32 mouse cellular contexts compared by ENCODE assay signal in the genomic region with DNA sequence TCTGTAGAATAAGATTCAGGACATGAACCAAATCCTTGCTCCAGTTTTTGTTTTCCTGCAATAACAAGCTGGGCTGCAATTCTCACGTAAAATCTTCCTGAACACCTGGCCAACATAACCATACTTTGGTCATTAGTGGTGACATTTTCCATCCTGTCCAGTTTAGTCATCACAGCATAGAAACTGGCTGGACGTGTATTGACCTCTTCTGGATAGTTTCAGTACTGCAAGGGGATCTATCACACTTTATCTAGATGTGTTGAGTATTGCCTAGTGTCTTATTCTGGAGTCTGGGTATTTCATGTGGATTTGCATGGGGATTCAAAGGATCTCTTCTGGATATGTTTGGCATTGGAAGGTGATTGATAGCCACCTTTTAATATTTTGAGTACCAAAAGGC. TPM values are rescaled to one million over a fixed set of nuclear protein-coding genes. Genes with fewer than 3 reads are reported as not detected.
DNase-seq lines count a peak whose midpoint lies in the region; ATAC-seq and TF ChIP-seq lines count a peak whose summit lies in the region.
"Not testable (repeated sequence)": the region's sequence is repeated elsewhere in the genome, so short reads cannot be mapped to it uniquely, and the experiment has no call there.
"Had no signal": no experiment of that assay in that cellular context is flagged by ENCODE, and none has a peak within 500 bp of the region (broad histone marks: within the 10 kb centered on the region; RNA-seq: fewer than 3 reads in every experiment).

No protein-coding gene starts in this region.

- not testable (repeated sequence) for ATAC-seq in Patski; heart, postnatal 0 days (ENCODE audit: insufficient read depth, low read depth); kidney, postnatal 0 days (replicated peaks; ENCODE audit: low FRiP score, low read depth); liver, embryonic 14.5 days (ENCODE audit: insufficient read depth); lung, postnatal 0 days; midbrain, postnatal 0 days (ENCODE audit: low FRiP score)

- DNase-seq in Patski (ENCODE audit: low read depth, low spot score); heart, postnatal 0 days (ENCODE audit: low spot score); kidney, postnatal 0 days (ENCODE audit: low spot score); liver, embryonic 14.5 days (ENCODE audit: low read depth in 3 of 3, low spot score in 3 of 3); lung, postnatal 0 days (ENCODE audit: low spot score); midbrain, postnatal 0 days (ENCODE audit: low spot score): not testable (repeated sequence)
- peak; percentile 0 to 1 for DNase-seq in cerebellum, postnatal 10 days

- not testable (repeated sequence) for H3K9ac ChIP-seq in heart, postnatal 0 days (replicated peaks; ENCODE audit: low read depth, low read length); kidney, postnatal 0 days (ENCODE audit: low read depth, low read length); liver, embryonic 14.5 days (replicated peaks); lung, postnatal 0 days (replicated peaks; ENCODE audit: low read depth); midbrain, postnatal 0 days (replicated peaks; ENCODE audit: low read length, poor library complexity, severe bottlenecking)

- H3K27me3 ChIP-seq in Patski; heart, postnatal 0 days (ENCODE audit: control insufficient read depth, insufficient read depth, low read length); kidney, postnatal 0 days (ENCODE audit: insufficient read depth, low read length); liver, embryonic 14.5 days (ENCODE audit: control insufficient read depth, insufficient read depth, low read length); lung, postnatal 0 days (replicated peaks; ENCODE audit: insufficient read depth, low read length); midbrain, postnatal 0 days (ENCODE audit: insufficient read depth, low read length): not testable (repeated sequence)

- H3K4me3 ChIP-seq in heart, postnatal 0 days (ENCODE audit: low read depth, low read length); kidney, postnatal 0 days (replicated peaks; ENCODE audit: low read depth, low read length); liver, embryonic 14.5 days (ENCODE audit: insufficient read depth in 1 of 2, low read depth in 2 of 2, low read length in 2 of 2); lung, postnatal 0 days (ENCODE audit: low read depth, low read length); midbrain, postnatal 0 days (ENCODE audit: low read depth, low read length): not testable (repeated sequence)

- not testable (repeated sequence) for H3K9me3 ChIP-seq in heart, postnatal 0 days (replicated peaks; ENCODE audit: control insufficient read depth, low read length); kidney, postnatal 0 days (replicated peaks; ENCODE audit: low read length); liver, embryonic 14.5 days (ENCODE audit: control insufficient read depth, low read length); lung, postnatal 0 days (ENCODE audit: low read length); midbrain, postnatal 0 days (ENCODE audit: low read length)

- POLR2A ChIA-PET in Patski (lab: Charles Lee): not testable (repeated sequence)

- in situ Hi-C loops in Patski (cut with MboI; ENCODE audit: low pct_unique_long_range_greater_than_20kb): not testable (repeated sequence)

- H3K36me3 ChIP-seq in heart, postnatal 0 days (replicated peaks; ENCODE audit: control insufficient read depth, insufficient read depth, low read length); kidney, postnatal 0 days (ENCODE audit: insufficient read depth, low read length); liver, embryonic 14.5 days (replicated peaks; ENCODE audit: control insufficient read depth, insufficient read depth, low read depth); lung, postnatal 0 days (ENCODE audit: insufficient read depth, low read length); midbrain, postnatal 0 days (ENCODE audit: insufficient read depth, low read length): not testable (repeated sequence)

- not testable (repeated sequence) for H3K4me2 ChIP-seq in heart, postnatal 0 days (ENCODE audit: low read depth, low read length); kidney, postnatal 0 days (ENCODE audit: low read length); liver, embryonic 14.5 days (ENCODE audit: low read depth); lung, postnatal 0 days (replicated peaks; ENCODE audit: low read depth, low read length); midbrain, postnatal 0 days (ENCODE audit: low read depth, low read length, poor library complexity, severe bottlenecking)

- TF ChIP-seq EP300 in heart, postnatal 0 days (IDR thresholded peaks at IDR 0.05; ENCODE audit: low read depth); liver, embryonic 14.5 days (IDR thresholded peaks at IDR 0.05; ENCODE audit: low read depth); lung, postnatal 0 days (IDR thresholded peaks at IDR 0.05): not testable (repeated sequence)

- not testable (repeated sequence) for H3K4me1 ChIP-seq in heart, postnatal 0 days (ENCODE audit: control insufficient read depth, insufficient read depth); kidney, postnatal 0 days (replicated peaks; ENCODE audit: insufficient read depth, low read length); liver, embryonic 14.5 days (replicated peaks; ENCODE audit: control insufficient read depth in 2 of 2, insufficient read depth in 2 of 2, low read length in 1 of 2); lung, postnatal 0 days (ENCODE audit: insufficient read depth, low read depth, low read length); midbrain, postnatal 0 days (ENCODE audit: insufficient read depth, low read length)

- not testable (repeated sequence) for H3K27ac ChIP-seq in heart, postnatal 0 days (ENCODE audit: low read depth); kidney, postnatal 0 days; liver, embryonic 14.5 days; lung, postnatal 0 days (ENCODE audit: low read length); midbrain, postnatal 0 days (ENCODE audit: low read depth, low read length)

- CTCF ChIA-PET in Patski (lab: Charles Lee): not testable (repeated sequence)

- WGBS in heart, postnatal 0 days: 7% methylated on average over 1 of the region's 2 CpGs
- WGBS in kidney, postnatal 0 days: 30% methylated on average over 2 of the region's 2 CpGs
- 38% methylated on average over 2 of the region's 2 CpGs for WGBS in liver, embryonic 14.5 days (ENCODE audit: insufficient replicate concordance)
- 10% methylated on average over 1 of the region's 2 CpGs for WGBS in lung, postnatal 0 days
- WGBS in midbrain, postnatal 0 days: 60% methylated on average over 2 of the region's 2 CpGs

- peak; percentile 33 for TF ChIP-seq CTCF in Patski (IDR thresholded peaks at IDR 0.05)
- peak; percentile 30 for TF ChIP-seq CTCF in heart, postnatal 0 days (IDR thresholded peaks at IDR 0.05; ENCODE audit: low read depth)
- TF ChIP-seq CTCF in kidney, postnatal 0 days (IDR thresholded peaks at IDR 0.05; ENCODE audit: low read depth): peak; percentile 52
- 0 out of 2 replicates have a peak, but pooled peaks have one; percentile 4 for TF ChIP-seq CTCF in liver, embryonic 14.5 days (IDR thresholded peaks at IDR 0.05; ENCODE audit: low read depth)
- TF ChIP-seq CTCF in lung, postnatal 0 days (IDR thresholded peaks at IDR 0.05): peak; percentile 30
- peak; percentile 61 for TF ChIP-seq CTCF in midbrain, postnatal 0 days (IDR thresholded peaks at IDR 0.05)

RNA-seq across cellular contexts. Expression of a gene that starts 3.7 kb away (rescaled TPM):
- polyA plus RNA-seq in Patski (2021): not detected
- total RNA-seq in heart, postnatal 0 days (2014; rRNA removed; ENCODE audit: low replicate concordance): not detected in 2 replicates
- not detected in 2 replicates for polyA plus RNA-seq in heart, postnatal 0 days (2015; fragmentation: Nextera tagmentation; extraction: Ambion mirVana)
- polyA plus RNA-seq in kidney, postnatal 0 days (2015; fragmentation: Nextera tagmentation; extraction: Ambion mirVana): not detected in 2 replicates
- not detected in 2 replicates for polyA plus RNA-seq in liver, embryonic 14.5 days (2012; rRNA removed)
- polyA plus RNA-seq in liver, embryonic 14.5 days (2014; fragmentation: Nextera tagmentation; extraction: Ambion mirVana): not detected in 2 replicates
- not detected in 2 replicates for polyA plus RNA-seq in lung, postnatal 0 days (2015; fragmentation: Nextera tagmentation; extraction: Ambion mirVana)
- 0.24 TPM in 1 of 2 replicates, not detected in the other for total RNA-seq in midbrain, postnatal 0 days (2014; rRNA removed)
- not detected in 2 replicates for polyA plus RNA-seq in midbrain, postnatal 0 days (2015; fragmentation: Nextera tagmentation; extraction: Ambion mirVana)
- total RNA-seq: adrenal gland, adult 8-10 months; adrenal gland, postnatal 25 days; common myeloid progenitor, adult 5-6 weeks; gastrocnemius, adult 18-20 months; gastrocnemius, postnatal 10 days; gastrocnemius, postnatal 36 days; granulocyte monocyte progenitor cell, adult 5-6 weeks; heart, adult 2 months; heart, postnatal 25 days; hematopoietic stem cell, adult 5-6 weeks had no signal
- polyA plus RNA-seq: activated CD4-positive, CD25-positive, alpha-beta regulatory T cell, adult 4 months; C2C12; CD4-positive, CD25-positive, alpha-beta regulatory T cell, adult 4 months; embryonic facial prominence, embryonic 10.5 days; embryonic facial prominence, embryonic 13.5 days; erythroblast, embryonic 14.5 days; forebrain, embryonic 12.5 days; forebrain, embryonic 15.5 days; G1E; heart, adult 2 months; heart, embryonic 10.5 days; heart, embryonic 13.5 days; heart, embryonic 16.5 days; hindbrain, embryonic 12.5 days; hindbrain, embryonic 15.5 days; intestine, embryonic 15.5 days had no signal

RNA-seq across cellular contexts. Expression of a gene that starts 23.0 kb away (rescaled TPM):
- polyA plus RNA-seq in Patski (2021): 0.12 TPM
- not detected in 2 replicates for total RNA-seq in heart, postnatal 0 days (2014; rRNA removed; ENCODE audit: low replicate concordance)
- not detected in 2 replicates for polyA plus RNA-seq in heart, postnatal 0 days (2015; fragmentation: Nextera tagmentation; extraction: Ambion mirVana)
- polyA plus RNA-seq in kidney, postnatal 0 days (2015; fragmentation: Nextera tagmentation; extraction: Ambion mirVana): not detected in 2 replicates
- not detected in 2 replicates for polyA plus RNA-seq in liver, embryonic 14.5 days (2012; rRNA removed)
- polyA plus RNA-seq in liver, embryonic 14.5 days (2014; fragmentation: Nextera tagmentation; extraction: Ambion mirVana): not detected in 2 replicates
- not detected in 2 replicates for polyA plus RNA-seq in lung, postnatal 0 days (2015; fragmentation: Nextera tagmentation; extraction: Ambion mirVana)
- total RNA-seq in midbrain, postnatal 0 days (2014; rRNA removed): not detected in 2 replicates
- not detected in 2 replicates for polyA plus RNA-seq in midbrain, postnatal 0 days (2015; fragmentation: Nextera tagmentation; extraction: Ambion mirVana)
- total RNA-seq: adrenal gland, adult 8-10 months; adrenal gland, postnatal 25 days; common myeloid progenitor, adult 5-6 weeks; gastrocnemius, adult 18-20 months; gastrocnemius, postnatal 10 days; gastrocnemius, postnatal 36 days; granulocyte monocyte progenitor cell, adult 5-6 weeks; heart, adult 2 months; heart, postnatal 25 days; hematopoietic stem cell, adult 5-6 weeks had no signal
- polyA plus RNA-seq: activated CD4-positive, CD25-positive, alpha-beta regulatory T cell, adult 4 months; C2C12; CD4-positive, CD25-positive, alpha-beta regulatory T cell, adult 4 months; embryonic facial prominence, embryonic 10.5 days; embryonic facial prominence, embryonic 13.5 days; erythroblast, embryonic 14.5 days; forebrain, embryonic 12.5 days; forebrain, embryonic 15.5 days; G1E; heart, adult 2 months; heart, embryonic 10.5 days; heart, embryonic 13.5 days; heart, embryonic 16.5 days; hindbrain, embryonic 12.5 days; hindbrain, embryonic 15.5 days; intestine, embryonic 15.5 days had no signal

RNA-seq across cellular contexts. Expression of a gene that starts 49.1 kb away (rescaled TPM):
- polyA plus RNA-seq in Patski (2021): not detected
- not detected in 2 replicates for total RNA-seq in heart, postnatal 0 days (2014; rRNA removed; ENCODE audit: low replicate concordance)
- polyA plus RNA-seq in heart, postnatal 0 days (2015; fragmentation: Nextera tagmentation; extraction: Ambion mirVana): not detected in 2 replicates
- not detected in 2 replicates for polyA plus RNA-seq in kidney, postnatal 0 days (2015; fragmentation: Nextera tagmentation; extraction: Ambion mirVana)
- polyA plus RNA-seq in liver, embryonic 14.5 days (2012; rRNA removed): not detected in 2 replicates
- not detected in 2 replicates for polyA plus RNA-seq in liver, embryonic 14.5 days (2014; fragmentation: Nextera tagmentation; extraction: Ambion mirVana)
- polyA plus RNA-seq in lung, postnatal 0 days (2015; fragmentation: Nextera tagmentation; extraction: Ambion mirVana): not detected in 2 replicates
- total RNA-seq in midbrain, postnatal 0 days (2014; rRNA removed): not detected in 2 replicates
- not detected in 2 replicates for polyA plus RNA-seq in midbrain, postnatal 0 days (2015; fragmentation: Nextera tagmentation; extraction: Ambion mirVana)
- total RNA-seq: adrenal gland, adult 8-10 months; adrenal gland, postnatal 25 days; common myeloid progenitor, adult 5-6 weeks; G1E; gastrocnemius, adult 18-20 months; gastrocnemius, postnatal 10 days; gastrocnemius, postnatal 36 days; granulocyte monocyte progenitor cell, adult 5-6 weeks; heart, adult 2 months; heart, postnatal 25 days; hematopoietic stem cell, adult 5-6 weeks had no signal
- polyA plus RNA-seq: activated CD4-positive, CD25-positive, alpha-beta regulatory T cell, adult 4 months; C2C12; CD4-positive, CD25-positive, alpha-beta regulatory T cell, adult 4 months; embryonic facial prominence, embryonic 10.5 days; embryonic facial prominence, embryonic 13.5 days; erythroblast, embryonic 14.5 days; forebrain, embryonic 12.5 days; forebrain, embryonic 15.5 days; G1E; heart, adult 2 months; heart, embryonic 10.5 days; heart, embryonic 13.5 days; heart, embryonic 16.5 days; hindbrain, embryonic 12.5 days; hindbrain, embryonic 15.5 days; intestine, embryonic 15.5 days had no signal

Comparison
In these comparisons a context has a peak if more than half of its experiments do, and no peak if none do; other contexts are left out.
1. CTCF ChIP-seq: peak in every context shown above with its lines; median percentile 61 in midbrain, postnatal 0 days; 52 in kidney, postnatal 0 days; 33 in Patski; 30 in heart, postnatal 0 days; 30 in lung, postnatal 0 days; 4 in liver, embryonic 14.5 days.